Mouse (Mus musculus): ENCODE measurements around the gene Jpt1.
"Not testable (repeated sequence)": the region's sequence is repeated elsewhere in the genome, so short reads cannot be mapped to it uniquely, and the experiment has no call there.

The Jpt1 gene

GRCm38 (mm10) chr11:115473626-115474275, 40.4 kb downstream of the Jpt1 start:
- DNase-seq, result peak; percentile 95

- DNase-seq, result no peak
These were observed 42.0 kb downstream of the Jpt1 start for GRCm38 (mm10) chr11:115472183-115472582.

- no peak for DNase-seq
These were observed 47.0 kb downstream of the Jpt1 start for GRCm38 (mm10) chr11:115467217-115467618.

GRCm38 (mm10) chr11:115464851-115465250, 49.3 kb downstream of the Jpt1 start:
- DNase-seq, result no peak

GRCm38 (mm10) chr11:115463397-115463796, 50.8 kb downstream of the Jpt1 start:
- DNase-seq, result no peak

GRCm38 (mm10) chr11:115462243-115462891, 51.8 kb downstream of the Jpt1 start, which contains the start of gene Slc16a5:
Gene Slc16a5 (plus strand): TSS chr11:115462474.
- no peak for DNase-seq

GRCm38 (mm10) chr11:115461846-115462242, 52.3 kb downstream of the Jpt1 start:
- no peak for DNase-seq

GRCm38 (mm10) chr11:115460976-115461375, 53.2 kb downstream of the Jpt1 start:
- DNase-seq, result no peak

- no peak for DNase-seq
These were observed 56.8 kb downstream of the Jpt1 start for GRCm38 (mm10) chr11:115457405-115457804.

GRCm38 (mm10) chr11:115456182-115456581, 58.0 kb downstream of the Jpt1 start:
- no peak for DNase-seq

GRCm38 (mm10) chr11:115455619-115456018, 58.6 kb downstream of the Jpt1 start:
- DNase-seq, result no peak

- not testable (repeated sequence) for DNase-seq
These were observed 59.4 kb downstream of the Jpt1 start for GRCm38 (mm10) chr11:115454822-115455221.

- no peak for DNase-seq
These were observed 60.9 kb downstream of the Jpt1 start for GRCm38 (mm10) chr11:115453306-115453705.

GRCm38 (mm10) chr11:115452281-115452860, 61.8 kb downstream of the Jpt1 start:
- no peak for DNase-seq

GRCm38 (mm10) chr11:115451781-115452241, 62.4 kb downstream of the Jpt1 start:
- no peak for DNase-seq

- no peak for DNase-seq
These were observed 64.0 kb downstream of the Jpt1 start for GRCm38 (mm10) chr11:115450176-115450575.

- DNase-seq, result no peak
These were observed 65.2 kb downstream of the Jpt1 start for GRCm38 (mm10) chr11:115448998-115449397.

- DNase-seq, result no peak
These were observed 66.1 kb downstream of the Jpt1 start for GRCm38 (mm10) chr11:115448075-115448474.
